Mouse (Mus musculus) small intestine, adult 2 months (tissue): ENCODE data around the gene Asah2.

Experiments used
- CTCF ChIP-seq: fragments of 200-500 bp; IDR thresholded peaks from 2 replicates; pipeline ENCODE4 v1.5.1; 2012; ENCODE audit warnings: low read depth, mild to moderate bottlenecking, control low read depth, inconsistent platforms, low read length, moderate library complexity, mixed read lengths; ENCODE audit not compliant: insufficient replicate concordance, insufficient read length; ENCODE audit errors: extremely low read depth
- POLR2A ChIP-seq: fragments of 200-500 bp; IDR thresholded peaks from 2 replicates; pipeline ENCODE4 v1.6.1; 2012; ENCODE audit warnings: low read depth, mild to moderate bottlenecking, control low read depth, inconsistent platforms, low read length, moderate library complexity

- TF ChIP-seq CTCF (no peak), POLR2A (no peak)
These were observed 154.2 kb downstream of the Asah2 start for GRCm38 (mm10) chr19:31953799-31954198.
